Mouse (Mus musculus) kidney, postnatal 10 days (tissue): ENCODE measurements around the gene Olfr1419.
"Not testable (repeated sequence)": the region's sequence is repeated elsewhere in the genome, so short reads cannot be mapped to it uniquely, and the experiment has no call there.

Experiments
- DNase-seq: peaks from one replicate; pipeline ENCODE4 v3.0.0; 2021; ENCODE audit warnings: mixed read lengths

Gene Olfr1419

DNA sequence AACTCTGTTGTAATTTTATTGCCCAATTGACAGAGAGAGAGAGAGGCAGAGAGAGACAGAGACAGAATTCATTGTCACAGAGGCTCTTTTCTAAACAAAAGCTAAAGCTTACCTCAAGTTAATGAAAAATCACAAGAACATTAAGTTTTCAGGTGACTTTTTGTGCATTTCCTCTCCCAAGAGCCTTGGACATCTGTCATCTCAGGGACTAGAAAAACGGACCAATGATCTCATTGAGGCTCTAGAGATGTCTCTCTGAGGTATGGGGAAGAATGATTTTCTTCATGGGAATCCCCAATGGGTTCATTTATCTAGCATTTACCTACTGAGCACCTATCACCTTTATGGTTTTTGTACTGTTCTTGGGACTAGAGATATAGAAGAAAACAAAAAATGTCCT lies at the start of gene Olfr1419:
Olfr1419 (minus strand) TSS at position 101 of the 400 bp plus-strand sequence.
- no peak for DNase-seq

DNA sequence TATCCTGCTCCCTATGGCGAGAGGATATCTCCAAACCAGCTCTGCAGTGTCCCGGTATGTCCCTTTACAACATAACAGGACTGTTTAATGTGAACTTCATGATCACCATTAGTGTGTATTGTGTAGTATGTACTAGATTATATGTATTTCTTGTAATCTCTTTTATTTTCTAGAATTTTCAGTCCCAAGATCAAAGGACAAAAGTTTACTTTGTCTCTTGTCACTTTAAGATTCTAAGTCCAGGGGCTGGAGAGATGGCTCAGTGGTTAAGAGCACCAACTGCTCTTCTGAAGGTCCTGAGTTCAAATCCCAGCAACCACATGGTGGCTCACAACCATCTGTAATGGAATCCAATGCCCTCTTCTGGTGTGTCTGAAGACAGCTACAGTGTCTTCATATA lies 47.6 kb upstream of the Olfr1419 start:
- not testable (repeated sequence) for DNase-seq

DNA sequence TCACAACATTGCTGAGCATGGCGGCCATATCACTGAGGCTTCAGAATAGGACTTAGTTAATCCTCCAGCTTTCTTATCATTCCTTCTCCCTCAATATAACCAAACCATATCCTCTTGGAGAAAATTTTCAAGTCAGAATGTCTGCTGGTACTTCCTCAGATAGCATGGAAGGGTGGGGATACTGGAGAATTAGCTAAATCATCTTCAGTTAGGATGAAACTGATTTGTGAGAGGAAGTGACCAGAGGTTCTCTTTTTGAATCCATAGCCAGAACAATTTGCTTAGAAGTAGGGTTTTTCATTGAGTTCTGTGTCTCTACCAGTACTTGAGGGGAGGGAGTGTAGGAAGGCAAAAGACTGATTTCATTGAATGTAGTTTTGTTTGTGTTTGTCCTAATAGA lies 47.2 kb upstream of the Olfr1419 start:
- no peak for DNase-seq

DNA sequence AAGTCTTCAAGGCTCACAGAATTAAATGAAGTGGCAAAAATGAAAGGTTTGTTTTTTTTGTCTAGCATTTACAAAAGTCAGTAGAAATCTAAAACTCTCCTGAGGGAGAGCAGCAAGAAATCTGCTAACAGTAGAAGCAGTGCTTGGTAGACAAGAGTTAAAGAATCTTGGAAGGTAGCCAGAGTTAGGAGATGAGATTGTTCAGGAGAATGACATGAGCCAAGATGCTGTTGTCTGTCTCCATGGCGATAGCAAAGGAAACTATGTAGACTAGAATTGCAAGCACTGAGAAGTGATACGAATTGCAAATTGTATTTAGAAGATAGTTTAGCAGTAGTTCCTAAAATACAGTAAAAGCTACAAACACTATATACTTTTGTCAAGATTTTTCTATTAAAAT lies 40.9 kb upstream of the Olfr1419 start:
- peak; percentile 23 for DNase-seq

DNA sequence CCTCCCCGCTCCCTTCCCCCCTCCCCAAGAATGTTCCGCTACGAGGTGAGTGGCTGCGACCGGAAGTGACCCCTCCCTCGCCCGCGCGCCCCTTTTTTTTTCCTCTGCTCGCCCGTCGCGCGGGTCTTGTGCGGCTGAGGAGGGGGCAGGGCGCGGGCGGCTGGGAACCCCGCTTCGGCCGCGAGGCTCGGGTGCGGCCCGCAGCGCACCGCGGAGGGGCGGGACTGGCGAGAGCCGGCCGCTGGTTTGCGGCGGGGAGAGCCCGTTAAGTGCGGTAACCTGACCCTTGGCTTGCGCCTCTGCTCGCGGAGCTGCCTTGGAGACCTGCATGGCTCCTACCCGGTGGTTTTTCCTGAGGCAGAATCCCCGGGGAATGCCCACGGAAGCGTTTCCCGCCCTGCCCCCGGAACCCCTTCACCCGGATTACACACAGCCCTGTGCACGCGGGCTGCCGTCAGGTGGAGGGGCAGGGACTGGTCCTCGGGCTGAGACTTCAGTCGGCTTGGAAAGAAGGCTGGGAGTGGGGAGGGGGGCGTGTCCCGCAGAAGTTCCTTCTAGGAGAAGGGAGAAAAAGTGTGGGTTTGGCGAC lies 37.7 kb upstream of the Olfr1419 start:
- DNase-seq: peak; percentile 75

DNA sequence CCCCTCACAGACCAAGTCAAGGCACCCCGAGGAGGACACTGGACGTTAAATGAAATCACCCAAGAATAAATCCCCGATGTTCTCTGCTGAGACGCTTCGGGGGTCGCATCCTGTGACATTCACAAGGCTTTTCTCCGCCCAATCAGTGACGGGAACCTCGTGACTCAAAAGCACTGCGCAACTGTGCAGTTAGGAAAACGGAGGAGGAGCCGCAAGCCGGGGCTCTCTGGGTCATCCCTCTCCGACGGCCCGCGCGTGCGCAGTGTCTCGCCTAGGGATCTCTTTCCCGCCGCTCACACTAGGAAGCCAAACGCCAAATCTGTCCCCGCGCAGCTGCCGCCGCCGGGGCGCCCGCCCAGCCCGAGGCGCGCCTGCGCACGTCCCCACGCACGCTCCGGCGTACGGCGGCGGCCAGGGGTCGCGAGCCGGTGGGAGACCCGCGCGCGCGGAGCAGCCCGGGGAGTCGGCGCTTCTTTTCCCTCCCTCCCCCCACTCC lies 37.2 kb upstream of the Olfr1419 start, which contains the start of gene Patl1:
Patl1 (plus strand) TSS at position 363 of the 496 bp plus-strand sequence.
- DNase-seq: peak; percentile 99

DNA sequence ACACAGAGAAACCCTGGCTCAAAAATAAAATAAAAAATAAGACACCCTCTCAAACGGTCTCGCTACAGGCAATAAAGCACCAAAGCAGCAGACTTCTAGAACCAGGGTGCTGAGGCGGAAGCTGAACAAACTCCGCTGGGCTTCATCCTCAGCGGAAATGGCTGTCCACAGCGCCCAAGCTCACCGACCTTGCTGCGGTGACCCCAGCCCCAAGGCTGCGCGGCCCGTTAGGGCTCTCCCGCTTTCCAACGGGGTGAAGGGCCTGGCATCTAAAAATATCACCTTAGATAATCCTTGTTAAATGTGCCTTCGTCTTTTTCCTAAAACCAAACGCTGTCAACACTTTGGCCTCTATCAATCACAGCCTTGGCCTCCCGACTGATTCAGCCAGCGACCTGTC lies 36.7 kb upstream of the Olfr1419 start:
- DNase-seq: peak; percentile 65

DNA sequence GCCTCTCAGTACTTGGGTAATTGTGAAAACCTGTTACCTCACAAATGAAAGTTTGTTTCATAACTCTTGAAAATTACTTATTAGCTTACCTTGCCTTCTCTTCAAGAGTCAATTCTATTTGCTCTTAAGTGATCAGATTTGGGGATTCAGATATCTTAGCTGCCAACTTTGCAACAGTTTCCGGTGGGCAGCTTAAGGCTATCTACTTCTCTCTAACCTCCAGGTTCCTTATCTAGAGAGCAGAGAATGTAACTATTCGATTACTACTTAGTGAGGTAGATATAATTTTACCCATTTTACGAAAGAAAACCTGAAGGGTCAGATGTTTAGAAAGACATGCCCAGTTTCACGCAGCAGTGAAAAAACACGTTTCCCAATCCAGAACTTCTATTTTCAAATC lies 36.1 kb upstream of the Olfr1419 start:
- DNase-seq: no peak

DNA sequence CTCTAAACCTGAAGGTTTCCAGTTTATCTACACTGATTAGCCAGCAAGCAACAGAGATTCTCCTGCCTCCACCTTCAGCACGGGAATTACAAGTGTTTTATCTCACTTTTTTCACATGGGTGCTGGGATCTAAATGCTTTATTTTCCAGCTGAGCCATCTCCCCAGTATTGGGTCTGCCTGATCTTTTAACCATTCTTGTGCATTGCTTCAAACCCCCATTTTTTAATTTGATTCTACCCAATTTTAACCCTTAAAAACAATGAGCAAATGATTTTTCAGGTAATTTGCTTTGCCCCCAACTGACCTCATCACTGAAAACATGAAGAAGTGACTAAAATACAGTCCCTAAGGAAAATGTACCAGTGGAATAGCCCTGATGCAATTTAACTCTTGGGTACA lies 11.4 kb upstream of the Olfr1419 start, which contains the start of gene Olfr1420:
Olfr1420 (plus strand) TSS at position 301 of the 400 bp plus-strand sequence.
- DNase-seq: no peak

DNA sequence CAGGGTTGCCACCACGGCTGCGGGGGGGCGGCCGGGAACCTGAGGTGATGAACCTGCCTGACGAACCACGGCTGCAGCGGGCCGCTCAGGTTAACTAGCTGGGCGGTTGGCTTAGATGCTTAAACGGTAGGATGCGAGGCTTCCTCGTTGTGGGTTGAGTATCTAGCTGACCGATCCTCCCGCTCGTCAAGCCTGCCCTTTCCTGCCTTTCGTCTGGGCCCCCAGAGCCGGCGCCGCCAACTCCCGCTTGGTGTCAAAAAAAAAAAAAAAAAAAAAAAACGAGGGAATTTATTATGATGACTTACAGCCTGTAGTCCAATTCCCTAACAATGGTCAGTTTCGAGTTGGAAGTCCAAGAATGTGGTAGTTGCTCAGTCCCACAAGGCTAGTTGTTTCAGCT lies 3.5 kb upstream of the Olfr1419 start:
- not testable (repeated sequence) for DNase-seq

DNA sequence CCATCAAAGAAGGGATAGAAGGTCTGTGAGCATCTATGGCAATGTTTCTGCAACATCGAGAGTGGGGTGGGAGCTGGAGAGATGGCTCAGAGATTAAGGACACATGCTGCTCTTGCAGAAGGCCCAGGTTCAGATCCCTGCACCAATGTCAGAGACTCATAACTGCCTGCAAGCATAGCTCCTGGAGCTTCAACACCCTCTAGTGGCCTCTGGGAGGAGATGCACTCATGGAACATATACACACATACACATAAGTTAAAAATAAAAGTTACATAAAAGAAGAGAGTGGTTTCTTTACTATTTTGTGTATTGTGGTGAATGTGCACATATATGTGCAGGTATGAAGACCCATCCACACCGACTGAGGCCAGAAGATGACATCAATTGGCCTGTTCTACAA lies 7.1 kb downstream of the Olfr1419 start:
- no peak for DNase-seq

DNA sequence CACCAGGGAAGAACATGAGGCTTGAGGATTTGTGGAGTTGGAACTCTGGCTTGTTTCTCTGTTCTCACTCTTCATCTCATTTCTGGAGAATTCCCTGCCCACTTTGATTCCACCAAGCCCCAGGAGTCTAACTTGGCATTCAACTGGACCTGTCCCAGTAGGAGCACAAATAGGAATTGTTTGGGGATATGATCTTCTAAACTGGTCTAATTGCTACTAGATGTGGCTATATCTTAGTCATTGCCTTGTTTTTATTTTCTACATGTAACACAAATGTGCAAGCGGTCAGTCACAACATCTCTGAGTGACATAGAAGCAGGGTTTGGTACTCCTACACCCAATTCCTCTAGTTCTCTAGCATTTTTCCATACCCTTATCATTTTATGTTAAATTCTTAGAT lies 13.9 kb downstream of the Olfr1419 start, which contains the start of gene Olfr1418:
Olfr1418 (minus strand) TSS at position 101 of the 400 bp plus-strand sequence.
- DNase-seq: no peak

DNA sequence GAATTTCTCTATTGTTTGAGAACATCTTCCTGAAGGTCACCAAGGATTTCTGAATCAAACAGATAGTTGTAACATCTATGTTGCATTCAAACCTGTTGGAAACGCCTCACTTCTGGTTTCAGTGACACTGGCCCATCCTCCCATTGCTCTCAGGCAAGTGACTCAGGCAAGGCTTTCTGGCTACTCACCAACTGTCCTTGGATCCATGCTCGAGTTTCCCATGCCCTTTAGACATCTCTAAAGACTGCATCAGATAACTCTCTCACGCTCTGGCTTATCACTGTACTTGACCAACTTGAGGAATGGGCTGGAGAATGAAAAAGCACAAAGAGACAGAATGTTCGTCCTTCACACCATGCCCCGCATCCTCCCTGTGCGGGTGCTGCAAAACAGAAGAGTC lies 18.4 kb downstream of the Olfr1419 start:
- DNase-seq: no peak

DNA sequence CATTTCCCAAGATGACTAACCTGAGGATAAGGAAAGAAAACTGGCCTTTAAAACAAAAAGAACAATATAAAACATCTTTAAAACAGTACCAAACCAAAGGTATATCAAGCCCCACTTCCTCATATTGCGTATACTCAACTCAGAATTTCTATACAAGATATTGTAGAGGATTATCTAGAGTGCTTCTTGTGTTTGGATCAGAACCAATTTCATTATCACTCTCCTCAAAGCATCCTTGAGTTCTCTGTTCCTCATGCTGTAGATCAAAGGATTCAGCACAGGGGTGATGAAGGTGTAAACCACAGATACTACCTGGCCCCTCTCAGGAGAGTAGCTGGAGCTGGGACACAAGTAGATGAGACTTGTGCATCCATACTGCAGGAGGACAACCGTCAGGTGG lies 20.1 kb downstream of the Olfr1419 start:
- DNase-seq: no peak

DNA sequence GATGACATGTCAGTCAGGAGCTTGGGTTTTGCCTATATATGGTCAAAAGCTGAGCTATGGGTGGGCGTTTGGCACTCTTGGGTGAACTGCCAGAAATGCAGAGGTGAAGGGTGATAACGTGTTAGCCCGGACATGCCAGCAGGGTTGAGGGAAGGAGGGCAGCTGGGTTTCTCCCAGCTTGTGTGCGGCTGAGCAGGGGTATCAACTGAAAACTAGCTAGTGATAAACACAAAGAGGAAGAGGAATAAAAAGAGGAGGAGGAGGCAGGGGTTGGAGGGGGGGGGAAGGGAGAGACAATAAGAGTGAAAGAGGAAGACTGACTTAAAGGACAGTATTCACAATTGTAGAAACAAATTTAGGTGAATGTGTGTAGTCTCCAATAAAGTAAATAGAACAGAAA lies 22.3 kb downstream of the Olfr1419 start:
- DNase-seq: no peak

DNA sequence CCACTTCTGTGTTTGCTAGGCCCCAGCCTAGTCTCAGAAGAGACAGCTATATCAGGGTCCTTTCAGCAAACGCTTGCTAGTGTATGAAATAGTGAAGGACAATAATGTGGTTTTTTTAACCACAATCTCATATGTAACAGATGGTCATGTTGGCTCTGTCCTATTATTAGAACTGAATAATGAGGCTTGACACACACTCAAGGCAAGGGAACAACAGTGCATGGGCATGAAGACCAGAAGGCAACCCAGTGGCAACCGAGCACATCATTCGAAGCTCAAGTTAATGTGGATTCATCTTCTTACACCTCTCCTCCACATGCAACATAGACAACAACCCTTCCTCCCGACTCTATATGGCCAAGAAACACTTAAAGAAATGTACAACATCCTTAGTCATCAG lies 28.6 kb downstream of the Olfr1419 start:
- DNase-seq: no peak

DNA sequence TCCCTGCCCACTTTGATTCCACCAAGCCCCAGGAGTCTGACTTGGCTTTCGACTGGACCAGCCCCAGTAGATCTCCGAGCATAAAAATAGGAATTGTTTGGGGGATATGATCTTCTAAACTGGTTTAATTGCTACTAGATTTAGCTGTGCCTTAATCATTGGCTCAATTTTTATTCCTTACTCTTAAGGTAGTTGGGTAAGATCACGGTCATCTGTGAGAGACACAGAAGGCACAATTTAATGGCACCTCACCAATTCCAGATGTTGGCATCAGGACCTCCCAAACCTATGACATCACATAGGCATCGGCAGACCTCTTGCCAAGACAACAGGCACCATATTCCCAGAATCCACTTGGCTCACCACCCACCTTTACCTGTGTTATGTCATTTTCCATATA lies 35.8 kb downstream of the Olfr1419 start, which contains the start of gene Olfr1417:
Olfr1417 (minus strand) TSS at position 101 of the 400 bp plus-strand sequence.
- DNase-seq: no peak

DNA sequence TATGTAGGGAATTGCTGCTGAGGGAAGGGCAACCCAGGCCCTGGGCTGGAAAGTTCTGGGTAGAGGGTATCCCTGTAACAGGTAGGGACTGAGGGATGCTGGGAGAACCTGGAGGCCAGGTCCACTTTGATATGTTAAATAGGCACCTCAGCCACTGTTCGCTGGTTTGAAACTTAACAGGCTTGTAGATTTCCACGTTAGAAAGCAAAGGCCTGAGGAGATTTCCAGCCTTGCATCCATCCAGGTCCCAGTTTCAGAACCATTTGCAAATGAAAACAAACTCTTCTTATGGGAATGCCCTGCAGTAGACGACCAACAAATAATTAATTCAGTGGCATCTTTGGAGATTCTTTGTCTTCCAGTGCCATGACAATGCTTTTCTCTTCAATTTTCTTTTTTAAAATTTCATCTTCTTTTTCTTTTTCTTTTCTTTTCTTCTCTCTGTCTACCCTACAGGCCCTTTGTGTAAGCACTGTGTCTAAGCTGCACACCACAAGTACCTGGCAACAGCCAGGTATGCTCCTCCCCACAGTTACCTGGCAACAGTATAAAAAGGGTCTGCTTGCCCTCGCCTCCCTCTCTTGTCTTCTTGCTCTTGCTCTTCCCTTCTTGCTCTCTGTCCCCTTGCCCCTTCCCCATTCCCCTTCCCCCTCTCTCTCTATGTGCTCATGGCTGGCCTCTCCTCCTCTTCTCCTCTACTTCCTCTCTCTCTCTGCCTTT lies 51.4 kb downstream of the Olfr1419 start:
- no peak for DNase-seq

DNA sequence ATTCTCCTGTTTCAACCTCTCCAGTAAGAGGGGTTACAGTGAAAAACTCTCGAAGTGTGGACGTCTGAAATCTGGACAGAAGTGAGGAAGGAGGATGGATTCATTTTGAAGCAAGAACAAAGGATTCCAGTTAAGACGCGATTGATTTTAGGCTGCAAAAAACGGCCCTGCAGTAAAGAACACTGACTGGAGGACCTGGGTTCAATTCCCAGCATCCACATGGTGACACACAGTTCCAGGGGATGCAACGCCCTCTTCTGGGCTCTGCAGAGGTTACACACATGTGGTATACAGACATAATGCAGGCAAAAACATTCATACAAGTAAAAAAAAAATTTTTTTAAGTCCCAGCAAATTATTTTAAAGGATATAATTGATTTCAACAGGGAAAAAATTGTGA lies 54.7 kb downstream of the Olfr1419 start:
- peak; percentile 27 for DNase-seq

DNA sequence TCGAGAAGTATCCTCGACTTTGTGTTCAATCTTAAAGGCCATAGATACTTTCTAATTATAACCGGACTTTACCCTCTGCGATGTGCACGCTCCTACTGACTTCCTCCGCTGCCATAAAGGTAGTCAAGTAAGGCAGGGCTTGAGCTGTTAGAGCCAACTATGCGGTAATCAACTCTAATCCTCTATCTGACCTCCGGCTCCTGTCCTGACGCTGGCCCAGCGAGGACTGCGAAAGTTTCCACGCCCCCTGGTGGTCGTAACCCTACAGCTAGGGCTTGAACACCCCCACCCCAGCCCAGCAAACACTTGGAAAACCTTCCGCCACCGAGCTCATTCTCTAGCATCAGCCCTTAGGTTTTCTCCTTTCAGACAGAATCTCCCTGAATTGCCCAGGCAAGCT lies 55.1 kb downstream of the Olfr1419 start:
- DNase-seq: peak; percentile 95

DNA sequence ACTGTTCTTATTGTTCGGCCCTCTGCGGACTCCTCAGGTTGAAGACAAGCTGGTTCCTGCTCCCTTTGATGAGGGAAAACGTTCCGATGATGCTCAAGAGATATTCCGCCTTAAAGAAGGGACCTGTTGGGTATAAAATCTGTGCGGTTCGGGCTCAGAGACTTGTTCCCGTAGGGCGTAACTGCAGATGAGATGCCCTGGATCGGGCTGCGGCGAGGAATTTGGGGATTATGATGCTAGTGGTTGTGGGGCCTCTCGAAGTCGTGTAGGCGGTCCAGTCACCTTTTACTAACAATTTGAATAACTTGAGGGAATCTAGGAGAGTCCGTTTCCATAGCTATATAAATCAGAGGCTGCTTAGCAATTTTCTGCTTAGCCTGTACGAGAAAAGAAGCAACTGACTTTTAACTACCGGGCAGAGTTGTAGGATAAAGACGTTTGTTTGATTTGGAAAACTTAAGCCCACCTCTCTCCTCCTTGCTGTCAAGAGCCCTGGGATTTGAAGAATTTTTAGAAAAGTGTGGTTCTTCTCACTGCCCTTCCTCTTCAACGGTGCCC lies 55.7 kb downstream of the Olfr1419 start, which contains the start of gene Stx3:
Stx3 (minus strand) TSS at position 261 of the 558 bp plus-strand sequence.
- DNase-seq: no peak
